Mouse (Mus musculus) CD4-positive, CD25-positive, alpha-beta regulatory T cell, adult 2 months (primary cell): ENCODE data around the gene Lbr.

Source experiments
- DNase-seq: peaks from one replicate; pipeline ENCODE4 v3.0.0-alpha.2; 2012; ENCODE audit warnings: low read depth, low spot score

Lbr gene

GRCm38 (mm10) chr1:181842781-181843180 lies at the start of gene Lbr:
TSS of gene Lbr (minus strand) at chr1:181843046.
- DNase-seq: peak; percentile 72

GRCm38 (mm10) chr1:181889670-181890069 lies 46.8 kb upstream of the Lbr start:
- DNase-seq: no peak

GRCm38 (mm10) chr1:181888801-181889200 lies 46.0 kb upstream of the Lbr start:
- peak; percentile 92 for DNase-seq

- peak; percentile 86 for DNase-seq
Observed at GRCm38 (mm10) chr1:181881532-181881931, 38.7 kb upstream of the Lbr start.

GRCm38 (mm10) chr1:181880752-181881325 lies 38.0 kb upstream of the Lbr start:
- peak; percentile 62 for DNase-seq

DNA sequence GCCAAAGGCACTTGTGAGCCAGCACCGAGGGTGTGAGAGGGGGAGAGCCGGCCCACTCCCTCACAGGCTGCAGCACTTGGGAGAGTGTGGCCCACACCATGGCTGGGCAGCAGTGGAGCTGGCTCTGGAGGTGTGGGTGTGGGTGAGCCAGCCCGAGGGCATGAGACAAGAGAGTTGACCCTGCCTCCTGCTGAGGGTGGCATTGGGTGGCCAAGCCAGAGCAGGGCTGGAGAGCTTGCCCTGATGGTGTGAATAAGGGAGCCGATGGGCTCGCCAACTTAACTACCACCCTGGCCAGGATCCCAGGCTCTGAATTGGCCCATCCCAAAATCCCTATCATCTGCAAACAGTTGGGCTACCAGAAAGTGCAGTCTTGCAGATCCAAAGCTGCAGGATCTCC lies 35.6 kb upstream of the Lbr start:
- no peak for DNase-seq

GRCm38 (mm10) chr1:181877088-181877487 lies 34.2 kb upstream of the Lbr start:
- peak; percentile 30 for DNase-seq

- no peak for DNase-seq
Observed at GRCm38 (mm10) chr1:181876656-181877055, 33.8 kb upstream of the Lbr start.

GRCm38 (mm10) chr1:181873086-181873920 lies 30.5 kb upstream of the Lbr start:
- no peak for DNase-seq

DNA sequence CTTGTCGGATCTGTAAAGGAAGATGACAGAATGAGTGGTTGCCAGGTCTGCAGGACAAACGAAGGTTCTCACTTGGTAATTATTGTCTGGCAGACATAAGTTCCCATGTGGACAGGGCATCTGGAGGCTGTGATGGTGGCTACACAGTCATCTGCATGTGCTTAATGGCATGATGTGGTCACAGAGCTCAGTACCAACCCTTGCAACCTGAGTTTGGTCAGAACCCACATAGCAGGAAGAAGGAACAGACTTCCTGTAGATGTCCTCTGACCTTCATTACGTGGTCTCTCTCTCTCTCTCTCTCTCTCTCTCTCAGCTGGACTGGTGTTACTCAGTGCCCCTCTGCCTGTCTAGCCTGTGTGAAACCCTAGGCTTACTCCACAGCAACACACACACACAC lies 29.8 kb upstream of the Lbr start:
- DNase-seq: no peak

DNA sequence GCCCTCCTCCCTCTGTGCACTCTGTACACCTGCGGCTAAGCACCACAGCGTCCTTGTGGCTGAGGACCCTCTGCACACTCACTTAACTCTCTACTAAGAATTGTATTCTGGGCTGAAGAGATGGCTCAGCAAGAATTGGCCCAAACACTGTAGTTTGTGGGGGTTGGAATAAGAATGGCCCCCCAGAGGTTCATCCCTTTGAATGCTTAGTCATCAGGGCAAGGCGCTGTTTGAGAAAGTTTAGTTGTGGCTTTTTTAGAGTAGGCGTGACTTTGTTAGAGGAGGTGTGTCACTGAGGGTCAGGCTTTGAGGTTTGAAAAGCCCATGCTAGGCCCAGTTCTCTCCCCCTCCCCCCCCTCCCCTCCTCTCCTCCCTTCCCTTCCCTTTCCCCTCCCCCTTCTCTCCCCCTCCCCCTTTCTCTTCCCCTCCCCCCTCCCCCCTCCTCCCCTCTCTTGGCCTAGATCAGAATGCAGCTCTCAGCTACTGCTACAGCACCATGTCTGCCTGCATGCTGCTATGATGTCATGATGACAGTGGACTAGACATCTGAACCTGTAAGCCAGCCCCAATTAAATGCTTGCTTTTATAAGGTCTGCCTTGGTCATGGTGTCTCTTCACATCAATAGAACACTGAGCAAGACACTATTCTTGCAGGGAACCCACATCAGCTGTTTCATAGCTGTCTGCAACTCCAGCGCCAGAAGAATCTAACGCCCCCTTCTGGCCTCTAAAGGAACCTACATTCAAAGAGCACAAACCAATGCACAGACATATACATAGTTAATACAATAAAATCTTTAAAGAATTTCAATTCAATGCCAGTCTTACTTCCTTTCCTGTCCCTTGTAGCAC lies 23.8 kb upstream of the Lbr start:
- DNase-seq: no peak

DNA sequence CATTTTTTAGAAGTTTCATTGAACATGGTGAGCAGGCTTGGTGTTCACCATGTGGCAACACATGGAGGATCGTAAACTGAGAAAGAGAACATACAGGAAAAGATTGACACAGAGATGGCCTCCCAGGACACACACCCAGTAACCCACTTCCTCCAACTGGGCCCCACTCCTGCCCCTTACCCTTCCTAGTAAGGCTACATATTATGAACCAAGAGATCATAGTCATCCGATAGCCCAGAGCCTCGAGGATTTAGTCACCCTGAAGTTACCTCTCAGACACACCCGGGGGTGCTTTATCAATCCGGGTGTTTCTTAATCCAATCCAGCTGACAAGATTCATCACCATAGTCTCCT lies 23.0 kb upstream of the Lbr start:
- no peak for DNase-seq

- no peak for DNase-seq
Observed at GRCm38 (mm10) chr1:181864971-181865862, 22.4 kb upstream of the Lbr start.

DNA sequence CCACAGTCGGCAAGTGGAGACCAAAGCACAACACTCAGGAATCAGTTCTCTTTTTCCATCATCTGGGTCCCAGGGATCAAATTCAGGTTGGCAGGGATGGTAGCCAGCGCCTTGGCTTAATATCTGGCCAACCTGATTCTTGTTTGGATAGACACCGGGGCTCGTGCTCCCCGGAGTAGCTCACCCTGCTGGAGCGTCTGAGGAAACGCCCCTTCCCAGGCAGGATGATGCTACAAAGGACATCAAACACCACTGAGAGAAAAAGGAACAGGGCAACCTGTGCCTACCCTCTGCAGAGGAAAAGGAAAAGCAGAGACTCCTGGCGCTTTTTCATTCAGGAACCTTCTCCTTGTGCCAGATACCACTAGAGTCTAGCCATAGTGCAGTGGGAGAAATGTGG lies 20.6 kb upstream of the Lbr start:
- DNase-seq: no peak

DNA sequence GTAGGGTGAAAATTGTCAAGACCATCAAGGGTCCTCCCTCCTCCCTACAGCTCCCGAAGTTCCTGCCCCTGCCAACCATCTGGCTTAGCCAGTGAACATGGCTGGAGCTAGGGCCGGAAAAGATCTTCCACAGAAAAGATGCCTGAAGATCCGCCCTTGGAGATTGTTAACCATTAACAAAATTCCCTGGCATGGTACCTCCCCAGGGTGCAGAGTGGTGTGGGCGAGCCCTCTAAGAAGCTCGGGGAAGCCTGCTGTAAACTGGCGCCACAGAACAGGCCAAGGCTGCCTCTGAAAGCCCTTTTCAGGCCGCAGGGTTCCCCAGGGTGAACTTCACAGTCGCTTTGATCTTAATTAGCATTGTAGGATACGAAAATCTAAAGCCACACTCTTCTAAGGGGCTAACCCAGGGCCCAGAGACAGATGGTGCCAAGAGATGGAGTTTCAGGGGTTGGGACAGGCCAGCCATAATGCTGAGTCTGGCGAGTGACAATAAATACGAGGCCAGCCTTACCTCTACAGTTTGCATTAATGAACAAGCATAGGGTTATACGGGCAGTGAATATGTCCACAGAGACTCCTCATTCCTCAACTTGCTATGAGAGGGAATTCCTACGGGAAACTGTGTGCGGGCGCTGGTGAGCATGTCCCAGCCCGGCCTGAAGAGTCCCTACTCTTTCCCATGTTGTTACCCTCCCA lies 20.0 kb upstream of the Lbr start:
- no peak for DNase-seq

DNA sequence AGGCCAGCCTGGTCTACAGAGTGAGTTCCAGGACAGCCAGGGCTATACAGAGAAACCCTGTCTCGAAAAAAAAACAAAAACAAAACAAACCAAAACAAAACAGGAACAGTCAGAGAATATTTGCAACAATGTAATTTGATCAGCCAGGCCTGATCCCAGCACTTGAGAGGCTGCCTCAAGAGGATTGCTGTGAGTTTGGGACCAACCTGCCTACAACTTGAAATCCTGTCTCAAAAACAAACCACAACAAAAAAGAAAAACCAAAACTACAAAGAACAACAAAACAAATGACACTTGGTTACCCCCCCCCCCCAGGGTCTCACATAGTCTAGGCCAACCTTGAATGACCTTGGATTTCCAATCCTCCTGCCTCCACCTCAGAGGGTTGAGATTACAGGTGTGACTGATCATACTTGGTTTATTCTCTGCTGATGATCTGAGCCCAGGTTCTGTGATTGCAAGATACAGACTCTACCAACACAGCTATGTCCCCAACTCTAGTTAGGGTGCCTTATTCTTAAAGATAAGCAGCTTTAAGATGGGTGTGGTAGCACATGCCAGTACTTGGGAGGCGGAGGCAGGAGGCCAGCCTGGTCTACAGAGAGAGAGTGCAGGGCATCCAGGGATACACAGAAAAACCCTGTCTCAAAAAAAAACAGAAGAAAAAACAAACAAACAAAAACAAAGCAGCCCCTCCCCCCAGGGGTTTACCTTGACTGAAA lies 18.5 kb upstream of the Lbr start:
- DNase-seq: no peak

DNA sequence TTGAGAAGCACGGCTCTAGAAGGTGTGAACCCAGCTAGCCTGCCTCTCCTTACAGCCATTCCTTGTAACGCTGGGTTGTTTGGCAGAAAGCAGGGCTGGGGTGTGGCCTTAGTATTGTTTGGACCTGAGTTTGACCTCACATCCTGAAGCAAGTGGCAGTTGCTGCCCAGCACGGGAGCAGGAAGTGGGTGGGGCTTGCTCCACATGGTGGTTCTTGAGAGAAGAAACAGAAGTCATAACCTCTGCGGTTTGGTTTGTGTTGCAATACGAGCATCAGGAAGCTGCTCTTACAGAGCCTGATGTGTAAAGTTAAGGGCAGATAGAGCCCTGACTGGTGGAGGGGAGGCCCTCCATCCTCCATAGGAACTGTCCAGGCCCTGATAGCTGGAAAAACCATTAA lies 17.8 kb upstream of the Lbr start:
- DNase-seq: peak; percentile 87

DNA sequence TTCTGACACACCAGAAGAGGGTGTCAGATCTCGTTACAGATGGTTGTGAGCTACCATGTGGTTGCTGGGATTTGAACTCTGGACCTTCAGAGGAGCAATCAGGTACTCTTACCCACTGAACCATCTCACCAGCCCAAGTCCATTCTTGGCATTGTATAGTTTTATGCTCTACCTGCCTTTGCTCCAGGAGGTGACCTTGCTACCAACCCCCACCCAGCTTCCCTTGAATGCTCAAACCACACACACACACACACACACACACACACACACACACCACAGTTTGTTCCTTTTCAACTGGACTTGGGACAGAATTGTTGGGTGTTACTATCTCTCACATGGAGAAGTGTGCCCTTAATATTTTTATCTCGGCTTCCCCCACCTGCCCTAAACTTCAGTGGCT lies 13.5 kb upstream of the Lbr start:
- DNase-seq: no peak

GRCm38 (mm10) chr1:181854829-181855228 lies 12.0 kb upstream of the Lbr start:
- no peak for DNase-seq

DNA sequence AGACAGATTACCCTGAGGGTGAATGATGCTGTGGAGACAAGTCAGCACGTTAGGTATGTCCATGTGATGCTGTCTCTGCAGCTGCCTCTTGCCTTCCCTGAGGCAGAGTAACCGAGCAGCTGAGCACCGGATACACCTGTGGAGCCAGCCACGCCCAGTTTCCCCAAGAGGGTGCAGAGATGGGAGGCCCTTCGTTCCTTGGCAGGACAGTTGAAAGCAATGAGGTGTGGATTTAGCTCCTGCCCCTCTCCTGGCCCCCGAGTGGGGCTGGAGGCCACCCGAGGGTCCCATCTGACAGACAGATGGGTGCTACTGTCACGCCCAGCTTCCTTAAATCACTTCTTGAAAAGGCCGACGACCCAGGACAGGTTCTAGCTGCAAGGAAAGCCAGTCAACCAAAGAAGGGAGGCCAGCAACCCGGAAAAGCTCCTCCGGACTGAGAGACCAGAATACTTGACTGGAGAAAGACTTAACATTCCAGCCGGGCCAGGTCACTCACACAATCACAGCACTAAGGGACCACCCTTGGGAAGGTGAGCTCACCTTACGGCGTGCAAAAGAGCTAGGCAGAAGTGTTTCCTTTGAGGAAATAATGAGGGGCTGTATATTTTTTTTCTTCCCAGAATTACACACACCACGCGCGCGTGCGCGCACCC lies 10.4 kb upstream of the Lbr start:
- DNase-seq: peak; percentile 85
